Mouse (Mus musculus) C2C12 (cell line): ENCODE data around the gene Cryz. TPM values are rescaled to one million over a fixed set of nuclear protein-coding genes. Genes with fewer than 3 reads are reported as not detected.

Experiments
- H3K27me3 ChIP-seq: one replicate; pipeline ENCODE4 v1.6.1; 2011; ENCODE audit not compliant: control insufficient read depth, insufficient read depth, insufficient read length
- H3K36me3 ChIP-seq: one replicate; pipeline ENCODE4 v1.6.1; 2011; ENCODE audit not compliant: control insufficient read depth, insufficient read depth
- H3K4me3 ChIP-seq: one replicate; pipeline ENCODE4 v1.5.1; 2011; ENCODE audit warnings: mild to moderate bottlenecking, control low read depth; ENCODE audit not compliant: poor library complexity, insufficient read depth, severe bottlenecking
- H3K79me2 ChIP-seq: one replicate; pipeline ENCODE4 v1.6.1; 2011; ENCODE audit not compliant: control insufficient read depth, insufficient read depth
- H3K79me3 ChIP-seq: one replicate; pipeline ENCODE4 v1.6.1; 2011; ENCODE audit warnings: low read depth, control low read depth
- H3ac ChIP-seq: one replicate; pipeline ENCODE3; 2011; ENCODE audit warnings: low read depth; ENCODE audit not compliant: control insufficient read depth, insufficient read length
- CEBPB ChIP-seq: IDR thresholded peaks from one replicate; pipeline ENCODE4 v1.6.1; 2011; ENCODE audit warnings: low read depth, mild to moderate bottlenecking, control low read depth, moderate library complexity
- CTCF ChIP-seq: IDR thresholded peaks from one replicate; pipeline ENCODE4 v1.5.1; 2011; ENCODE audit not compliant: control insufficient read depth, insufficient read depth, insufficient read length
- FOSL1 ChIP-seq: IDR thresholded peaks from one replicate; pipeline ENCODE4 v1.8.0; 2011; ENCODE audit warnings: mild to moderate bottlenecking, low read length; ENCODE audit not compliant: poor library complexity, insufficient read depth, severe bottlenecking
- MAX ChIP-seq: IDR thresholded peaks from one replicate; pipeline ENCODE4 v1.6.1; 2011; ENCODE audit warnings: mild to moderate bottlenecking, control low read depth
- MYOD1 ChIP-seq: IDR thresholded peaks from one replicate; pipeline ENCODE4 v1.6.1; 2011; ENCODE audit warnings: low read depth; ENCODE audit not compliant: control insufficient read depth, insufficient read length
- MYOG ChIP-seq: IDR thresholded peaks from one replicate; pipeline ENCODE4 v1.6.1; 2011; ENCODE audit not compliant: control insufficient read depth, insufficient read length; ENCODE audit errors: extremely low read depth
- USF1 ChIP-seq: IDR thresholded peaks from one replicate; pipeline ENCODE4 v1.6.1; 2011; ENCODE audit warnings: low read depth, mild to moderate bottlenecking, control low read depth, moderate library complexity
- polyA plus RNA-seq: library from polyadenylated mRNA; unstranded; fragments of >200 nt; fragmentation: generic; extraction: Trizol; gene quantifications from one replicate; pipeline ENCODE4 v1.2.1, GENCODE M21; 2012; ENCODE audit warnings: missing spikeins

Gene Cryz
- polyA plus RNA-seq, 1 experiment = 20.8 TPM

DNA sequence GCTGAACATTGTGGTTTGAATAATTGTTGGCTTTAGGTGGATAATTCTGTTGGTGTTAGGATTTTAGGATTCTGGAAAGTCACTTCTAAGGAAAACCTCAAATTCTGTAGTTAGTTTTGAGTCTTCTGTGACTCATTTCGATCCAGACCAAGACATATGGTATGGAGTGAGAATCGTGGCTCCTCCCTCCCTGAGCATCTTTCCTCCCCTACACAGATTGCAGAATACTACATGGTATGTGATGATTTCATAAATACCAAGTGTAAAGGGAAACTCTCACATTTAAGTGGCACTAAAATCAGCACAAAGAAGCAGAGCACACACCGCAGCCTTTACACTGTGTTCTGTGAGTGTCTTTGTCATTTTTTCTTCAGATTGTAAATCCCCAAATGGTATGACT, 72.0 kb downstream of the Cryz start:
- no peaks in the 10 kb centered on the region for H3K27me3 ChIP-seq
- no peaks in the 10 kb centered on the region for H3K79me2 ChIP-seq
- no peak overlapping the region for H3K4me3 ChIP-seq
- no peaks in the 10 kb centered on the region for H3K79me3 ChIP-seq
- no peak overlapping the region for H3ac ChIP-seq
- TF ChIP-seq CTCF (no peak), MYOD1 (no peak), MAX (no peak), CEBPB (no peak), MYOG (no peak), FOSL1 (no peak), USF1 (no peak)
- no peaks in the 10 kb centered on the region for H3K36me3 ChIP-seq

DNA sequence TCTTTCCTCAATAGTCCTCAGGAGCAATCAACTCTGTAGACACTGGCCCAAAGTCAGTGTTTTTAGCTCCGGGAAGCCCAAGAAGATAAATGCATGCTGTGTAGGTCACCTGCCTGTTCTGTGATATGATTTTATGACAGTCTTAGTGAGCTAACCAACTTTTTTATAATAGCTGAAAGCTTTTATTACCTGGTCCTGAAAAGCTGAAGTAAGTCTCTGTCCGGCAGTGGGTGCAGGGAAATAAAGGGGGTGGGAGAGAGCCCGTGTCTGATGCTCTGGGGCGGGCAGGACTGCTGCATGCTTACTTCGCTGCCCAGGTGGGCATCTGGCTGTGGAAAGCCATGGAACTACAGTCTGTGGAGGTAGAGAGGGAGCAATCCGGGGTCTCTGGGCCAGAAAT, 74.1 kb downstream of the Cryz start:
- Histone ChIP-seq H3ac (no peak overlapping the region), H3K36me3 (no peaks in the 10 kb centered on the region), H3K79me2 (no peaks in the 10 kb centered on the region), H3K27me3 (no peaks in the 10 kb centered on the region), H3K4me3 (no peak overlapping the region), H3K79me3 (no peaks in the 10 kb centered on the region)
- TF ChIP-seq CTCF (no peak), MYOG (no peak), CEBPB (no peak), MYOD1 (no peak), USF1 (no peak), MAX (no peak), FOSL1 (no peak)

DNA sequence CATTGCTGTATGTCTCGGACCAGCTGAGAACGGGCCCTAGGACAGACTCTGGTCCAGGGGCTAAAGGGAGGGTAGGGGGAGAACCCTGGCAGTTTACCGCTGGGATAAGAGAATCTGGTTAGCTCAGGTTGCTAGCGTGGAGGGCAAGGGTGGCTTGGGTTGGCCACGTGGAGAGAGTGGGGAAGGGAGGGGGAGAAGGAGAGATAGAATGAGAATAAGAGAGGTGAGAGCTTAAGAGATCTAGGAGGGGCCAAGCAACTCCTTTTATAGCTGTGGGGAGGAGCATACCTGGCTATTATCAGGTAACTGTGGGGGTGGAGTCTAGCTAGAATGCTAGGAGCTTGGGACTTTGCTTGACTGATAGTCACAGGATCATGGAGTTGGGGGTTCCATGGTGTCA, 74.5 kb downstream of the Cryz start:
- H3K79me2 ChIP-seq = no peaks in the 10 kb centered on the region
- no peaks in the 10 kb centered on the region for H3K36me3 ChIP-seq
- H3K79me3 ChIP-seq = no peaks in the 10 kb centered on the region
- no peak for TF ChIP-seq USF1
- TF ChIP-seq CTCF = no peak
- no peak for TF ChIP-seq MYOG
- TF ChIP-seq FOSL1 = no peak
- TF ChIP-seq CEBPB = no peak
- no peak for TF ChIP-seq MAX
- no peak for TF ChIP-seq MYOD1
- H3K27me3 ChIP-seq = no peaks in the 10 kb centered on the region
- H3ac ChIP-seq = no peak overlapping the region
- no peak overlapping the region for H3K4me3 ChIP-seq

Other genes starting within 250 kb of the Cryz start
- 7.3 TPM for gene Tyw3, start 393 bp downstream of the Cryz start, polyA plus RNA-seq
- gene Erich3, start 67.1 kb downstream of the Cryz start, polyA plus RNA-seq = 0.01 TPM